Mouse (Mus musculus) gastrocnemius, postnatal 36 days (tissue): Measurements from ENCODE around the gene Prrc2b. TPM values are rescaled to one million over a fixed set of nuclear protein-coding genes. Genes with fewer than 3 reads are reported as not detected.

Source experiments
- DNase-seq, 2 experiments: peaks; one replicate each; pipeline ENCODE4 v3.0.0; 2022
- intact Hi-C: fragments of 180-260 bp; cut with DNase I; formaldehyde crosslinking; loops from one replicate; pipeline ENCODE4 v1.15.1; 2025
- total RNA-seq, 2 experiments: library from RNA; stranded (reverse); gene quantifications; 2 replicates each; pipeline ENCODE4 v1.2.3; 2021

Gene Prrc2b
- total RNA-seq, 2 experiments from 2014 or later, result 69.4 to 70.1 TPM

DNA sequence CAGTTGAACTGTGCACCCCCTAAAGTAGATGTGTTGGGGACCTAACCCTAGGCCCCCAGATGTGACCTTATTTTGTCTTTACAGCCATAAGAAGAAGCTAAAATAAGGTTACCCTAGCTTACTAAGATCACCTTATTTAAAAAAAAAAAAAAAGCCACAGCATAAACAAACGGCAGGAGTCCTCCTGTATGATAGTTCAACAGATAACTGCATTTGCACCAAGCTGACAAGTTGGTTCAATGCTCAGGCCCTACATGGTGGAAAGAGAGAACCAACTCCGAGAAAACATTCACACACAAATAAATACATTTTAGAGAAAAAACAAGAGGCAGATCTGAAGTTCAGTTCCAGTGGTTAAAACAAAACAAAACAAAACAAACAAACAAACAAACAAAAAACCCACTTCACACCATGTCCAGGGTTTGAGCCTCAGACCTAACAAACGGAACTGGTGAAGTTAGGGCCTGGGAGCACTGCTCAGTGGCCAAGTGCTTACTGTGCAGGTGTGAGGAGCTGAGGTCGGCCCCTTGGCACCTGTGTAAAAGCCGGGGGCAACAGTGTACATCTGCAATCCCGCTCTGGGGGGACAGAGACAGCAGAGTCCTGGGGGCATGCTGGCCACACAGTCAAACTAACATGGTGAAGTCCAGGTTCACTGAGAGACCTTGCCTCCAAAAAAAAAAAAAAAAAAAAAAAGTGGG, 18.9 kb upstream of the Prrc2b start:
- DNase-seq, result no peak
- intact Hi-C loops, result loop anchor here (5.0 to 10.0 kb wide), 4 partner anchors 45 to 223 kb away; partner anchors contain the start of genes Ciz1 and Dnm1

GRCm38 (mm10) chr2:32132567-32132992, 18.3 kb upstream of the Prrc2b start:
- intact Hi-C loops, result loop anchor here (5.0 to 10.0 kb wide), 4 partner anchors 45 to 222 kb away; partner anchors contain the start of genes Ciz1 and Dnm1
- peak; percentile 61 to 81 for DNase-seq

DNA sequence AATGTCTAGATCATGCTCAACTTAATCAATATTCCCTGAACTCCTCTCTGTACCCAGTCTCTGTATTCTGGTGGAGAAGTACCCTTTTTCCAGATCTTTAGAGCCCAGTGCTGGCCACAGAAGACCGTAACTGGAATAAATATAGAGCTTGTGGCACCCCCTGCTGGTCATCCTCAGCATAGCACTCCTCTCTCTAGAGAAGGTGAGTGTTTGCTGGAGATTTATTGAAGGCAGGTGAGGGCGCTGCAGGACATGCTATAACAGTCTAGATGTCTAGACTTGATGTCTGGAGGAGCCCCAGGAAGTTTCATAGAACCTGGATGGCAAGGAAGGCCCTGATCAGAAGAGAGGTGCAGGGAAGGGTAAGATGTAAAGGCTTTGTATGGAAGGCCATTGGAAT, 16.8 kb upstream of the Prrc2b start:
- peak; percentile 83 to 89 for DNase-seq
- intact Hi-C loops, result loop anchor here (2.0 to 10.0 kb wide), 5 partner anchors 47 to 221 kb away; partner anchors contain the start of genes Ciz1 and Dnm1

- peak; percentile 96 to 97 for DNase-seq
- intact Hi-C loops, result loop anchor here (5.0 to 10.0 kb wide), 2 partner anchors 150 to 217 kb away; partner anchors contain the start of genes Ciz1, Dnm1, Golga2 and Swi5
These were observed 13.1 kb upstream of the Prrc2b start for GRCm38 (mm10) chr2:32137667-32138266.

- intact Hi-C loops, result loop anchor here (5.0 to 10.0 kb wide), 2 partner anchors 148 to 215 kb away; partner anchors contain the start of genes Ciz1, Dnm1, Golga2 and Swi5
- no peak for DNase-seq
These were observed 11.5 kb upstream of the Prrc2b start for GRCm38 (mm10) chr2:32139377-32139776.

GRCm38 (mm10) chr2:32140498-32140934, 10.4 kb upstream of the Prrc2b start:
- intact Hi-C loops, result no loop called here
- DNase-seq, result no peak

GRCm38 (mm10) chr2:32141602-32142001, 9.3 kb upstream of the Prrc2b start:
- intact Hi-C loops, result no loop called here
- no peak for DNase-seq

DNA sequence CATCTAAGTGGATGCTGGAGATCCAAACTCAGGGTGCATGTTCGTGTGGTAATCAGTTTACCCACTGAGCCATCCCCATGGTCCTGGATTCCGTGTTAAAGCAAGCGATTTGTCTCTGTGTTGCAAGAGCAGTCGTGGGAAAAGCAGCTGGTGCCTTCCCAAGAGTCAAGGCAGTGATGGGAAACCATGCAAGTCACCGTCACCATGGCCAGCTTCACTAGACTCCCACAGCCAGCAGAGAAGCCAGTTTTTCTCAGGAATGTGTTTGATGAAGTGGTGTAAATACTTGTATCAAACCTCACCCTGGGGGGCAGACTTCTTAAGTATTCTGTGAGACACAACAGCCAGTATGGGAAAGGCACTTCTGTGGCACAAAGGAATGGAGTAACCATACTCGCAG, 8.5 kb upstream of the Prrc2b start:
- DNase-seq, result no peak
- intact Hi-C loops, result no loop called here

DNA sequence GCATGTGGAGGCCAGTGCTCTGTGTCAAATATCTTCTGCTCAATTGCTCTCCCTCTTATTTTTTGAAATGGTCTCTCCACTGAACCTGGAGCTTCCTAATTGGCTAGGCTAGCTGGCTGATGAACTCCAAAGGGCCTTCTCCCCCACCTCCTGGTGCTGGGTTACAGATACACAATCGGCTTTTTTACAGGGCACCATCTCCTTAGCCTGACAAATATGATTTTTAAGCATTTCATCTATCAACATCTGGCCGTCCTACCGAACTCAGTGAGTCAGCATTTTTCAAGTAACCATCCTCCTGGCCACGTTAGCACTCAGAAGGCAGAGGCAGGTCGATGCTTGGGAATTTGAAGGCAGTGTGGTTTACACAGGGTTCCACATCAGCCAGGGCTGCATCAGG, 6.2 kb upstream of the Prrc2b start:
- DNase-seq, result no peak
- intact Hi-C loops, result no loop called here

DNA sequence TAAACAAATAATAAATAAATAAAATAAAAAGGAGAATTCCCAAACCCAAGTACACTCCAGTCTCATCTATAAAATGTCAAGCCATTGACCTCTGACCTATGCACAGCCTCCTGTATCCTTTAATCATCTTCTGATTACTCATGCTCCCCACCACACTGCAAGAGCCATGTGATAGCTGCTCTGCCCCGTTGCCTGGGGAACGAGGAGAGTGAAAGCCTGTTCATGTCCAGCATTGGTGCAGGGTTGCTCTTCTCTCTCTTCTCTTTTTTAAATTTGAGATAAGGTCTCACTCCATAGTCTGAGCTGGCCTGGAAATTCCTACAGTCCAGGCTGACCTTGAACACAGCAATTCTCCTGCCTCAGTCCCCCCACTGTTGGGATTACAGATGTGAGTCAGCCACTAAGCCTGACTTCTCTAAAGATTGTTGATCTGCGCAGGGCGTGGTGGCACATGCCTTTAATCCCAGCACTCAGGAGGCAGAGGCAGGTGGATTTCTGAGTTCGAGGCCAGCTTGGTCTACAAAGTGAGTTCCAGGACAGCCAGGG, 4.2 kb upstream of the Prrc2b start:
- DNase-seq, result no peak
- intact Hi-C loops, result no loop called here

DNA sequence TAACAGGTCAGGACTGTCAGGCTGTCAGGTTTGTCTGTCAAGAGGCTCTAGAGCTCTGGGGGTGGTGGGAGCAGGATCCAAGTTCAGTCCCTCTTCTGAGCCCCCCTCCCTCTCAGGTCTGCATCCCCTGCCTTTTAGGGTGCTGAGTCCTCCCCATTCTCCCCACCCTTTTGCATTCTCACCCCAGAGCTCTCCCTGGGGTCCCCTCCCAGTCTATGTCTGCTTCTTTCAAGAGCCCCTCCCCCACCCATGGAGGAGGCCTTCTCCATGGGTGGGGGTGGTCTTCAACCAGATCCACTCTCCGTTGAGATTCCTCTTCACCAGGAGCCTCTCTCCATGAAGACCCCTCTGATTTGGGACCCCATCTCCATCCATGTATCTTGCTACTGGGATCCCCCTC, 747 bp upstream of the Prrc2b start:
- DNase-seq, result no peak
- intact Hi-C loops, result loop anchor here (5.0 kb wide), 1 partner anchor 87 kb away; the partner anchor contains the start of gene Pomt1

DNA sequence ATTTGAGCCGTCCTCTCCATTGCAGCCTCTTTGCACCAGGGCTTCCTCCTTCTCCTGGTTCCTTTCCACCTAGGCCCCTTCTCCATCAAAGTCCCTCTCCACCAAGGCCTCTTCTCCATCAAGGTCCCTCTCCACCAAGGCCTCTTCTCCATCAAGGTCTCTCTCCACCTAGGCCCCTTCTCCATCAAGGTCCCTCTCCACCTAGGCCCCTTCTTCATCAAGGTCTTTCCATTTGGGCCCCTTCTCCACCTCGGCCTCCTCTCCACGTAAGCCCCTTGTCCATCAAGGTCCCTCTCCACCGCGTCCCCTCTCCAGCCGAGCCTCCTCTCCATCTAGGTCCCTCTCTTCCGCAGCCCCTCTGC, 339 bp upstream of the Prrc2b start:
- intact Hi-C loops, result loop anchor here (5.0 kb wide), 1 partner anchor 87 kb away; the partner anchor contains the start of gene Pomt1
- DNase-seq, result no peak

- intact Hi-C loops, result loop anchor here (1.0 to 5.0 kb wide), 2 partner anchors 39 to 85 kb away; partner anchors contain the start of gene Pomt1
- DNase-seq, result no peak
These were observed 931 bp downstream of the Prrc2b start for GRCm38 (mm10) chr2:32151660-32152366.

GRCm38 (mm10) chr2:32152367-32153034, 1.6 kb downstream of the Prrc2b start:
- intact Hi-C loops, result loop anchor here (5.0 kb wide), 1 partner anchor 85 kb away; the partner anchor contains the start of gene Pomt1
- DNase-seq, result no peak

DNA sequence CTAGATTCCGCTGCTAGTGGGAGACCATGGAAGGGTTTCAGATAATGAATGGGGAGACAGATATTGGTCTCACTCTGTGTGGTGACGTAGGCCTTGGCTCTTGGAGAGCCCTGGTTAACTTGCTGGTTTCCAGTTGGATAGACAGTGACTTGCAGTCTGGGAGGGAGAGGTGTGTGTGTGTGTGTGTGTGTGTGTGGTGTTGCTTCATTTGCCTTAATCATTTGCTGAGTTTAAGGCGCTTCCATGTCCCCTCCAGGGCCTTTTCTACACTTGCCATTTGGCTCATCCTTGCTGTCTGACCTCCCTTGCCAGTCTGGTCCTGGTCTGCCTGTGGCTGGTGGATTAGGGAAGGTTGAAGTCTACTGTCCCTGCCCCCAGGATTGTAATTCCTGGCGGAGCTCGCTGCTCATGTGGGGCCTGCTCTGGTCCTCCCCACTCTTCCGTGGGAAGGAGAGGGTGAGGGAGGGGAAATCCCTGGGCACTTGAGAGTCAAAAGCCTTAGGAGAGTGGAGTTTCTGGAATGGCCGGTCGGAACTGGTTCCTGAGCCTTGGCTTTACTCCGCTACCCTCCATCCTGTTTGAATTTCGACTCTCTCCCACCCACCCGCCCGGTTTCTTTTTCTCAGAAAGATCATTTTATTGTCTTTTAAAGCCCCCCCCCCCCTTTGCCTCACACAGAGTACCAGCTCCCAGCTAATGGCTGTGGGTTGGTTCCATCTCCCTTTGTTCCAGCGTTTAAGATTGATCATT, 2.3 kb downstream of the Prrc2b start:
- intact Hi-C loops, result loop anchor here (5.0 kb wide), 1 partner anchor 84 kb away; the partner anchor contains the start of gene Pomt1
- DNase-seq, result no peak

DNA sequence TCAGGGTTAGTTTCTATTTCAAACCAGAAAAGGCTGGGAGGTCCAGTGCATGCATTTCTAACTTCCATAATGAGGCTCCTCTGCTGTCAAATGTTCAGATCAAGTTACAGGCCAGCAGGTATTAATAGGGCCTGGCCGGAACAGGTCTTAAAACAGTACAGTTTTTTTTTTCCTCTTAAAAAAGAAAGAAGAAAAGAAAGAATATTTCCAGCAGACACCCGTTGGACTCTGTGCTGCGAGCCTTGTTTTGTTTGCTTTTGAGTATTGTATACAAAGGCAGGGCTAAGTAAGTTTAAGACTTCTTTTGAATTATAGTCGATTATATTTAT, 2.9 kb downstream of the Prrc2b start:
- intact Hi-C loops, result loop anchor here (5.0 kb wide), 1 partner anchor 84 kb away; the partner anchor contains the start of gene Pomt1
- DNase-seq, result no peak

GRCm38 (mm10) chr2:32154334-32154997, 3.6 kb downstream of the Prrc2b start:
- intact Hi-C loops, result loop anchor here (5.0 kb wide), 1 partner anchor 83 kb away; the partner anchor contains the start of gene Pomt1

DNA sequence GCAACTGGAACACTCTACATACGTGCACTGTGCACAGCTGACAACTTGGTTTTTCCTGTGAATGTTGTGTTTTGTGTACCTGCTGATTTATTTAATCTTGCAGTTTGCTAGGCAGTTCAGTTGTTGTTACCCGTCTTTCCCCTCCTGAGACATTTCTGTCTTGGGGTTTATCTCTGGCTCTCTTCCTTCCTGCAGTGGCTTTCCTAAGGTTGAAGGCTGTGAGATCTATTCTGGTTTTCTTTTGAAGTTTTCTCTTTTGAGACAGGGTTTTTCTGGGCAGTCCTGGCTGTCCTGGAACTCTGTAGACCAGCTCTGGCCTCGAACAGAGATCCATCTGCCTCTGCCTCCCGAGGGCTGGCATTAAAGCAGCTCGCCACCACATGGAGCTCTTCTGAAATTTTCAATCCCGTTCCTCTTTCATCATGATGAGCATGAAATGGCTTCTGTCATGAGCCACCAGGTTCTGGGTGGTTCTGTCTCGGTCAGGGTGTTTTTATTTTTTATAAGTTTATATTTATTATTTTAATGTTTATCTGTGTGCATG, 4.2 kb downstream of the Prrc2b start:
- intact Hi-C loops, result loop anchor here (5.0 kb wide), 1 partner anchor 82 kb away; the partner anchor contains the start of gene Pomt1
- no peak for DNase-seq

More at GRCm38 (mm10) chr2:32154334-32154997, 3.6 kb downstream of the Prrc2b start:
- no peak for DNase-seq
